Mouse (Mus musculus): ENCODE measurements around the gene Enoph1.

DNA sequence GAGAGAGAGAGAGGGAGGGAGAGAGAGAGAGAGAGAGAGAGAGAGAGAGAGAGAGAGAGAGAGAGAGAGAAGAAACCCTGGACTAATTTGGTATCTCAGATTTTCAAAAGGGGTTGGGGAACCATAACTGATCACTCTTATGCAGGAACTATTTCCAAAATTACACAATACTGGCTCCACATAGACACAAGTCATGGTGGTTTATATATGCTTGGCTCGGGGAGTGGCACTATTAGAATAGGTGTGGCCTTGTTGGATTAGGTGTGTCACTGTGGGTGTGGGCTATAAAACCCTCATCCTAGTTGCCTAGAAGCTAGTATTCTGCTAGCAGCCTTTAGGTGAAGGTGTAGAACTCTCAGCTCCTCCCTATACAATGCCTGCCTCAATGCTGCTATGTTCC lies 14.9 kb upstream of the Enoph1 start:
- no peak for TF ChIP-seq FLI1 (IDR thresholded peaks at IDR 0.05; ENCODE audit: low read length)
- TF ChIP-seq GATA1 (IDR thresholded peaks at IDR 0.05; ENCODE audit: borderline replicate concordance, low read length), result no peak
